ENCODE assay signal across 8 mouse cellular contexts in genomic region chr3:89147101-89147978, GRCm38 (mm10). TPM values are rescaled to one million over a fixed set of nuclear protein-coding genes. Genes with fewer than 3 reads are reported as not detected.
DNase-seq lines count a peak whose midpoint lies in the region; ATAC-seq and TF ChIP-seq lines count a peak whose summit lies in the region.

No protein-coding gene starts in this region.

- WGBS in hindbrain, embryonic 13.5 days: 18% methylated on average over 26 of the region's 26 CpGs
- 16% methylated on average over 26 of the region's 26 CpGs for WGBS in limb, embryonic 15.5 days
- WGBS in neural tube, embryonic 12.5 days: 20% methylated on average over 26 of the region's 26 CpGs
- 45% methylated on average over 26 of the region's 26 CpGs for WGBS in thymus, adult 2 months

- peak overlapping the region; percentile 23 for H3K4me2 ChIP-seq in hindbrain, embryonic 13.5 days
- H3K4me2 ChIP-seq in limb, embryonic 15.5 days: peak overlapping the region; percentile 57
- H3K4me2 ChIP-seq in neural tube, embryonic 12.5 days (replicated peaks): peak overlapping the region; percentile 40

- H3K27me3 ChIP-seq in hindbrain, embryonic 13.5 days: peaks cover 40% of the 10 kb centered on the region
- peaks cover 54% of the 10 kb centered on the region for H3K27me3 ChIP-seq in limb, embryonic 15.5 days
- H3K27me3 ChIP-seq in neural tube, embryonic 12.5 days (replicated peaks): peaks cover 33% of the 10 kb centered on the region
- no peaks in the 10 kb centered on the region for H3K27me3 ChIP-seq in thymus, adult 2 months (ENCODE audit: control insufficient read depth, insufficient read depth, low read length)

- no peak for TF ChIP-seq CTCF in thymus, adult 2 months (IDR thresholded peaks at IDR 0.05; ENCODE audit: borderline replicate concordance, control insufficient read depth, extremely low read depth, insufficient read depth, low read length, poor library complexity)

- peak; percentile 21 for DNase-seq in urinary bladder, postnatal 14 days (ENCODE audit: low spot score)
- DNase-seq in urinary bladder, postnatal 10 days (ENCODE audit: low spot score): no peak
- no peak for DNase-seq in frontal cortex, postnatal 14 days (ENCODE audit: low spot score in 2 of 2)
- DNase-seq in thymus, adult 2 months: no peak
- DNase-seq in spleen, postnatal 36 days (ENCODE audit: low spot score in 2 of 2): no peak

- H3K9me3 ChIP-seq in hindbrain, embryonic 13.5 days: no peaks in the 10 kb centered on the region
- no peaks in the 10 kb centered on the region for H3K9me3 ChIP-seq in limb, embryonic 15.5 days
- no peaks in the 10 kb centered on the region for H3K9me3 ChIP-seq in neural tube, embryonic 12.5 days

- TF ChIP-seq POLR2A in thymus, adult 2 months (IDR thresholded peaks at IDR 0.05; ENCODE audit: control insufficient read depth, extremely low read depth, insufficient read depth, low read length, poor library complexity): no peak

- peaks cover 10% of the 10 kb centered on the region; the same call in 1 of the 2 replicates for H3K4me1 ChIP-seq in hindbrain, embryonic 13.5 days (replicated peaks)
- peaks cover 7% of the 10 kb centered on the region for H3K4me1 ChIP-seq in limb, embryonic 15.5 days
- peaks cover 14% of the 10 kb centered on the region for H3K4me1 ChIP-seq in neural tube, embryonic 12.5 days
- no peaks in the 10 kb centered on the region for H3K4me1 ChIP-seq in thymus, adult 2 months (replicated peaks; ENCODE audit: control insufficient read depth, insufficient read depth, low read length)

- peaks cover 28% of the 10 kb centered on the region for H3K36me3 ChIP-seq in hindbrain, embryonic 13.5 days
- no peaks in the 10 kb centered on the region for H3K36me3 ChIP-seq in limb, embryonic 15.5 days
- peaks cover 4% of the 10 kb centered on the region; the same call in 1 of the 2 replicates for H3K36me3 ChIP-seq in neural tube, embryonic 12.5 days
- H3K36me3 ChIP-seq in thymus, adult 2 months (ENCODE audit: control insufficient read depth, insufficient read depth, low read length): no peaks in the 10 kb centered on the region

- ATAC-seq in hindbrain, embryonic 13.5 days (ENCODE audit: low FRiP score): peak; percentile 35
- ATAC-seq in limb, embryonic 15.5 days (ENCODE audit: insufficient number of reproducible peaks, low FRiP score, low TSS enrichment, low read depth): no peak
- 0 out of 2 replicates have a peak, but pooled peaks have one; percentile 19 for ATAC-seq in neural tube, embryonic 12.5 days (ENCODE audit: low FRiP score, low read depth)

- H3K4me3 ChIP-seq in hindbrain, embryonic 13.5 days: no peak overlapping the region
- H3K4me3 ChIP-seq in limb, embryonic 15.5 days: peak overlapping the region; percentile 29
- H3K4me3 ChIP-seq in neural tube, embryonic 12.5 days: no peak overlapping the region
- no peak overlapping the region for H3K4me3 ChIP-seq in thymus, adult 2 months (ENCODE audit: control insufficient read depth, insufficient read depth, low read length)

- 0 out of 2 replicates have a peak overlapping the region, but pooled peaks have one; percentile 24 for H3K9ac ChIP-seq in hindbrain, embryonic 13.5 days
- H3K9ac ChIP-seq in limb, embryonic 15.5 days: 0 out of 2 replicates have a peak overlapping the region, but pooled peaks have one; percentile 23
- H3K9ac ChIP-seq in neural tube, embryonic 12.5 days: no peak overlapping the region

- H3K27ac ChIP-seq in hindbrain, embryonic 13.5 days: no peak overlapping the region
- no peak overlapping the region for H3K27ac ChIP-seq in limb, embryonic 15.5 days
- no peak overlapping the region for H3K27ac ChIP-seq in neural tube, embryonic 12.5 days
- H3K27ac ChIP-seq in thymus, adult 2 months (ENCODE audit: control insufficient read depth, insufficient read depth, low read length): no peak overlapping the region

RNA-seq across cellular contexts. Expression of gene Pklr, which starts 11.4 kb away (rescaled TPM):
- 0.30 TPM in 1 of 2 replicates, not detected in the other for polyA plus RNA-seq in hindbrain, embryonic 13.5 days (2015; fragmentation: Nextera tagmentation; extraction: Ambion mirVana)
- polyA plus RNA-seq in limb, embryonic 15.5 days (2015; fragmentation: Nextera tagmentation; extraction: Ambion mirVana): 0.20 and 0.23 TPM in 2 replicates
- 0.43 and 0.46 TPM in 2 replicates for polyA plus RNA-seq in neural tube, embryonic 12.5 days (2016; fragmentation: Nextera tagmentation; extraction: Ambion mirVana)
- polyA plus RNA-seq in thymus, adult 2 months (2012; rRNA removed): 2.2 and 2.7 TPM in 2 replicates

RNA-seq across cellular contexts. Expression of gene Hcn3, which starts 12.7 kb away (rescaled TPM):
- 33.5 and 35.1 TPM in 2 replicates for polyA plus RNA-seq in hindbrain, embryonic 13.5 days (2015; fragmentation: Nextera tagmentation; extraction: Ambion mirVana)
- 1.9 and 2.2 TPM in 2 replicates for polyA plus RNA-seq in limb, embryonic 15.5 days (2015; fragmentation: Nextera tagmentation; extraction: Ambion mirVana)
- polyA plus RNA-seq in neural tube, embryonic 12.5 days (2016; fragmentation: Nextera tagmentation; extraction: Ambion mirVana): 19.5 and 23.2 TPM in 2 replicates
- polyA plus RNA-seq in thymus, adult 2 months (2012; rRNA removed): 15.9 and 18.1 TPM in 2 replicates

RNA-seq across cellular contexts. Expression of gene Clk2, which starts 17.3 kb away (rescaled TPM):
- 23.5 and 24.5 TPM in 2 replicates for polyA plus RNA-seq in hindbrain, embryonic 13.5 days (2015; fragmentation: Nextera tagmentation; extraction: Ambion mirVana)
- polyA plus RNA-seq in limb, embryonic 15.5 days (2015; fragmentation: Nextera tagmentation; extraction: Ambion mirVana): 23.9 and 25.0 TPM in 2 replicates
- polyA plus RNA-seq in neural tube, embryonic 12.5 days (2016; fragmentation: Nextera tagmentation; extraction: Ambion mirVana): 38.5 and 43.0 TPM in 2 replicates
- 117 and 126 TPM in 2 replicates for polyA plus RNA-seq in thymus, adult 2 months (2012; rRNA removed)

RNA-seq across cellular contexts. Expression of gene Scamp3, which starts 29.9 kb away (rescaled TPM):
- polyA plus RNA-seq in hindbrain, embryonic 13.5 days (2015; fragmentation: Nextera tagmentation; extraction: Ambion mirVana): 127 and 130 TPM in 2 replicates
- polyA plus RNA-seq in limb, embryonic 15.5 days (2015; fragmentation: Nextera tagmentation; extraction: Ambion mirVana): 101 and 115 TPM in 2 replicates
- polyA plus RNA-seq in neural tube, embryonic 12.5 days (2016; fragmentation: Nextera tagmentation; extraction: Ambion mirVana): 109 and 110 TPM in 2 replicates
- polyA plus RNA-seq in thymus, adult 2 months (2012; rRNA removed): 240 and 251 TPM in 2 replicates

RNA-seq across cellular contexts. Expression of gene Fam189b, which starts 35.6 kb away (rescaled TPM):
- polyA plus RNA-seq in hindbrain, embryonic 13.5 days (2015; fragmentation: Nextera tagmentation; extraction: Ambion mirVana): 29.9 and 30.0 TPM in 2 replicates
- 31.4 and 34.0 TPM in 2 replicates for polyA plus RNA-seq in limb, embryonic 15.5 days (2015; fragmentation: Nextera tagmentation; extraction: Ambion mirVana)
- polyA plus RNA-seq in neural tube, embryonic 12.5 days (2016; fragmentation: Nextera tagmentation; extraction: Ambion mirVana): 34.1 and 42.5 TPM in 2 replicates
- polyA plus RNA-seq in thymus, adult 2 months (2012; rRNA removed): 250 and 278 TPM in 2 replicates
